Mouse (Mus musculus) megakaryocyte, embryonic 14.5 days (primary cell): ENCODE data around the gene Rab3b.

Experiments used
- FLI1 ChIP-seq: IDR thresholded peaks from 2 replicates; pipeline ENCODE4 v1.6.1; 2012; ENCODE audit warnings: low read length, inconsistent platforms, mixed read lengths
- GATA1 ChIP-seq: IDR thresholded peaks from 3 replicates; pipeline ENCODE4 v1.6.1; 2012; ENCODE audit warnings: mixed read lengths, low read length, inconsistent platforms, borderline replicate concordance

GRCm38 (mm10) chr4:108866806-108867205 is 12.1 kb upstream of the Rab3b start:
- no peak for TF ChIP-seq GATA1
- TF ChIP-seq FLI1, result no peak
